Comparison of ENCODE assay signal across 21 mouse cellular contexts in the genomic region with DNA sequence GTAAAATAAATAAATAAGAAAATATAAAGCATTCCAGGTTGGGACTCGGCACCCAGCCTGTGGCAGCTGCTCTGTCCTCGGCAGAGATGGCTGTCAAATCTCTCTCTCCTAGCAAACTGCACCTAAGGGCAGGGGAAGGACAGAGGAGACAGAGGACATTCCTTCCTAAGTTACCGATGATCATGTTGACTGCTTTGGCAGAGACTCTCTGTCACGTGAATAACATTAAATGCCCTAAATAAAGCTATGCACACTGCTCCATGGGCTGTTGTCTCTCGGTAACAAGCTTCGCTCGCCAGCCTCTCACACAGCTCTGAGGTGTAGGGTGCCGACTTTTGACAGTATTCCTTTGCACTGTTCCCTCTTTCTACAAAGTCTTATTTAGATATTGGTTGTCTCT. TPM values are rescaled to one million over a fixed set of nuclear protein-coding genes. Genes with fewer than 3 reads are reported as not detected.
DNase-seq lines count a peak whose midpoint lies in the region; ATAC-seq and TF ChIP-seq lines count a peak whose summit lies in the region.
"Had no signal": no experiment of that assay in that cellular context is flagged by ENCODE, and none has a peak within 500 bp of the region (broad histone marks: within the 10 kb centered on the region; RNA-seq: fewer than 3 reads in every experiment).

No protein-coding gene starts in this region.

- WGBS in kidney, postnatal 0 days = 60% methylated on average over 8 of the region's 8 CpGs
- WGBS in heart, embryonic 11.5 days (ENCODE audit: insufficient replicate concordance) = 48% methylated on average over 8 of the region's 8 CpGs
- 28% methylated on average over 8 of the region's 8 CpGs for WGBS in heart, postnatal 0 days
- WGBS in liver, embryonic 12.5 days (ENCODE audit: insufficient replicate concordance) = 69% methylated on average over 8 of the region's 8 CpGs

- no peak for ATAC-seq in kidney, postnatal 0 days (replicated peaks; ENCODE audit: low FRiP score, low read depth)
- no peak for ATAC-seq in heart, embryonic 11.5 days (replicated peaks; ENCODE audit: insufficient number of reproducible peaks, low FRiP score, low TSS enrichment)
- ATAC-seq in heart, postnatal 0 days (ENCODE audit: insufficient read depth, low read depth) = peak; percentile 64
- no peak for ATAC-seq in liver, embryonic 12.5 days
- ATAC-seq: forebrain, embryonic 15.5 days; liver, postnatal 0 days; midbrain, embryonic 15.5 days had no signal

- no peak for TF ChIP-seq CTCF in kidney, postnatal 0 days (IDR thresholded peaks at IDR 0.05; ENCODE audit: low read depth)
- TF ChIP-seq CTCF in heart, postnatal 0 days (IDR thresholded peaks at IDR 0.05; ENCODE audit: low read depth) = no peak

- peaks cover 7% of the 10 kb centered on the region; the same call in 1 of the 2 replicates for H3K4me1 ChIP-seq in kidney, postnatal 0 days (replicated peaks; ENCODE audit: insufficient read depth, low read length)
- H3K4me1 ChIP-seq in heart, embryonic 11.5 days (ENCODE audit: control insufficient read depth, insufficient read depth, low read length) = peaks cover 41% of the 10 kb centered on the region
- H3K4me1 ChIP-seq in heart, postnatal 0 days (ENCODE audit: control insufficient read depth, insufficient read depth) = peaks cover 27% of the 10 kb centered on the region
- H3K4me1 ChIP-seq in liver, embryonic 12.5 days = peaks cover 20% of the 10 kb centered on the region
- H3K4me1 ChIP-seq: forebrain, embryonic 15.5 days had no signal

- H3K27ac ChIP-seq in kidney, postnatal 0 days = peak overlapping the region; percentile 50; the same call in 1 of the 2 replicates
- H3K27ac ChIP-seq in heart, embryonic 11.5 days (ENCODE audit: low read depth, low read length) = peak overlapping the region; percentile 22; the same call in 1 of the 2 replicates
- peak overlapping the region; percentile 71 for H3K27ac ChIP-seq in heart, postnatal 0 days (ENCODE audit: low read depth)
- no peak overlapping the region for H3K27ac ChIP-seq in liver, embryonic 12.5 days
- H3K27ac ChIP-seq: forebrain, embryonic 15.5 days; hindbrain, embryonic 13.5 days; macrophage; midbrain, embryonic 15.5 days; neural tube, embryonic 13.5 days had no signal

- H3K27me3 ChIP-seq in kidney, postnatal 0 days (ENCODE audit: insufficient read depth, low read length) = no peaks in the 10 kb centered on the region
- no peaks in the 10 kb centered on the region for H3K27me3 ChIP-seq in heart, embryonic 11.5 days (ENCODE audit: control insufficient read depth, insufficient read depth, low read length)
- no peaks in the 10 kb centered on the region for H3K27me3 ChIP-seq in heart, postnatal 0 days (ENCODE audit: control insufficient read depth, insufficient read depth, low read length)
- H3K27me3 ChIP-seq in liver, embryonic 12.5 days (replicated peaks) = no peaks in the 10 kb centered on the region; the same call in 1 of the 2 replicates
- H3K27me3 ChIP-seq: forebrain, embryonic 15.5 days; hindbrain, embryonic 13.5 days; midbrain, embryonic 15.5 days; neural tube, embryonic 13.5 days had no signal

- H3K9ac ChIP-seq in kidney, postnatal 0 days (ENCODE audit: low read depth, low read length) = no peak overlapping the region
- no peak overlapping the region for H3K9ac ChIP-seq in heart, embryonic 11.5 days (ENCODE audit: low read depth, low read length)
- no peak overlapping the region for H3K9ac ChIP-seq in heart, postnatal 0 days (replicated peaks; ENCODE audit: low read depth, low read length)
- no peak overlapping the region for H3K9ac ChIP-seq in liver, embryonic 12.5 days
- H3K9ac ChIP-seq: forebrain, embryonic 15.5 days; hindbrain, embryonic 13.5 days; liver, postnatal 0 days; midbrain, embryonic 15.5 days; neural tube, embryonic 13.5 days had no signal

- H3K4me2 ChIP-seq in kidney, postnatal 0 days (ENCODE audit: low read length) = no peak overlapping the region
- H3K4me2 ChIP-seq in heart, embryonic 11.5 days = peak overlapping the region; percentile 12
- H3K4me2 ChIP-seq in heart, postnatal 0 days (ENCODE audit: low read depth, low read length) = no peak overlapping the region
- no peak overlapping the region for H3K4me2 ChIP-seq in liver, embryonic 12.5 days
- H3K4me2 ChIP-seq: forebrain, embryonic 15.5 days; hindbrain, embryonic 13.5 days; midbrain, embryonic 15.5 days; neural tube, embryonic 13.5 days had no signal

- peaks cover 20% of the 10 kb centered on the region; the same call in 1 of the 2 replicates for H3K36me3 ChIP-seq in kidney, postnatal 0 days (ENCODE audit: insufficient read depth, low read length)
- H3K36me3 ChIP-seq in heart, embryonic 11.5 days (ENCODE audit: control insufficient read depth, insufficient read depth, low read length) = peaks cover 2% of the 10 kb centered on the region; the same call in 1 of the 2 replicates
- peaks cover 18% of the 10 kb centered on the region for H3K36me3 ChIP-seq in heart, postnatal 0 days (replicated peaks; ENCODE audit: control insufficient read depth, insufficient read depth, low read length)
- peaks cover 9% of the 10 kb centered on the region for H3K36me3 ChIP-seq in liver, embryonic 12.5 days
- H3K36me3 ChIP-seq: forebrain, embryonic 15.5 days; hindbrain, embryonic 13.5 days; midbrain, embryonic 15.5 days; neural tube, embryonic 13.5 days had no signal

- DNase-seq in heart, adult 11 months = peak; percentile 93
- DNase-seq in heart, postnatal 14 days = no peak
- DNase-seq in kidney, postnatal 0 days (ENCODE audit: low spot score) = no peak
- DNase-seq in kidney, postnatal 14 days = no peak
- peak; percentile 83 for DNase-seq in heart, postnatal 0 days (ENCODE audit: low spot score)
- DNase-seq: adrenal gland, postnatal 25 days; cerebellum, adult 9-11 months; gastrocnemius, postnatal 36 days; kidney, adult 11 months; layer of hippocampus, postnatal 36 days; liver, postnatal 0 days; retina, postnatal 1 day; thymus, postnatal 14 days had no signal

- H3K4me3 ChIP-seq in kidney, postnatal 0 days (replicated peaks; ENCODE audit: low read depth, low read length) = no peak overlapping the region
- no peak overlapping the region for H3K4me3 ChIP-seq in heart, embryonic 11.5 days (ENCODE audit: low read depth, low read length)
- H3K4me3 ChIP-seq in heart, postnatal 0 days (ENCODE audit: low read depth, low read length) = no peak overlapping the region
- H3K4me3 ChIP-seq in liver, embryonic 12.5 days = no peak overlapping the region
- H3K4me3 ChIP-seq: forebrain, embryonic 15.5 days; hindbrain, embryonic 13.5 days; midbrain, embryonic 15.5 days; myocyte; neural tube, embryonic 13.5 days had no signal

- H3K9me3 ChIP-seq in kidney, postnatal 0 days (replicated peaks; ENCODE audit: low read length) = no peaks in the 10 kb centered on the region
- H3K9me3 ChIP-seq in heart, embryonic 11.5 days (replicated peaks; ENCODE audit: control insufficient read depth, low read length) = no peaks in the 10 kb centered on the region
- no peaks in the 10 kb centered on the region for H3K9me3 ChIP-seq in heart, postnatal 0 days (replicated peaks; ENCODE audit: control insufficient read depth, low read length)
- H3K9me3 ChIP-seq in liver, embryonic 12.5 days (replicated peaks) = no peaks in the 10 kb centered on the region
- H3K9me3 ChIP-seq: forebrain, embryonic 15.5 days; hindbrain, embryonic 13.5 days; midbrain, embryonic 15.5 days; neural tube, embryonic 13.5 days had no signal

- intact Hi-C loops in heart, postnatal 14 days (cut with DNase I) = no loop called here

- no peak; the same call in 1 of the 2 replicates for TF ChIP-seq EP300 in heart, postnatal 0 days (IDR thresholded peaks at IDR 0.05; ENCODE audit: low read depth)

RNA-seq across cellular contexts. Expression of gene Smyd2, which starts 46.0 kb away (rescaled TPM):
- 100 to 1,000 TPM; 122 to 138 TPM for total RNA-seq in heart, postnatal 14 days (2021)
- polyA plus RNA-seq in kidney, postnatal 0 days (2015; fragmentation: Nextera tagmentation; extraction: Ambion mirVana) = 70.4 and 72.1 TPM in 2 replicates
- 150 and 161 TPM in 2 replicates for polyA plus RNA-seq in heart, embryonic 11.5 days (2014; fragmentation: Nextera tagmentation; extraction: Ambion mirVana)
- total RNA-seq in heart, postnatal 0 days (2014; rRNA removed; ENCODE audit: low replicate concordance) = 218 and 234 TPM in 2 replicates
- 219 and 239 TPM in 2 replicates for polyA plus RNA-seq in heart, postnatal 0 days (2015; fragmentation: Nextera tagmentation; extraction: Ambion mirVana)
- polyA plus RNA-seq in liver, embryonic 12.5 days (2016; fragmentation: Nextera tagmentation; extraction: Ambion mirVana) = 49.0 and 53.4 TPM in 2 replicates

Comparison
In these comparisons a context has a peak if more than half of its experiments do, and no peak if none do; other contexts are left out.
1. DNase-seq: peak in heart, adult 11 months (single experiment) and heart, postnatal 0 days (single experiment); none in heart, postnatal 14 days (0 of 2), kidney, postnatal 0 days (single experiment) and kidney, postnatal 14 days (single experiment).